ENCODE assay signal across 10 mouse cellular contexts in genomic region chr7:130654562-130654961, GRCm38 (mm10).
DNase-seq lines count a peak whose midpoint lies in the region; ATAC-seq lines count a peak whose summit lies in the region.
"Had no signal": no experiment of that assay in that cellular context is flagged by ENCODE, and none has a peak within 500 bp of the region (broad histone marks: within the 10 kb centered on the region; RNA-seq: fewer than 3 reads in every experiment).

No protein-coding gene starts in this region.

- no peaks in the 10 kb centered on the region for H3K36me3 ChIP-seq in liver, embryonic 12.5 days
- peaks cover 1% of the 10 kb centered on the region; the same call in 1 of the 2 replicates for H3K36me3 ChIP-seq in heart, embryonic 16.5 days (ENCODE audit: control insufficient read depth, insufficient read depth)
- H3K36me3 ChIP-seq in stomach, embryonic 16.5 days (ENCODE audit: control insufficient read depth, insufficient read depth, low read length), result no peaks in the 10 kb centered on the region
- H3K36me3 ChIP-seq: hindbrain, embryonic 12.5 days had no signal

- no peak overlapping the region for H3K27ac ChIP-seq in liver, embryonic 12.5 days
- H3K27ac ChIP-seq in heart, embryonic 16.5 days (ENCODE audit: low read length), result peak overlapping the region; percentile 83
- no peak overlapping the region; the same call in 1 of the 2 replicates for H3K27ac ChIP-seq in stomach, embryonic 16.5 days (ENCODE audit: low read length)

- H3K9ac ChIP-seq in liver, embryonic 12.5 days, result no peak overlapping the region
- H3K9ac ChIP-seq in heart, embryonic 16.5 days (ENCODE audit: low read length), result peak overlapping the region; percentile 23; the same call in 1 of the 2 replicates
- no peak overlapping the region for H3K9ac ChIP-seq in stomach, embryonic 16.5 days (ENCODE audit: low read length)
- H3K9ac ChIP-seq: hindbrain, embryonic 12.5 days had no signal

- H3K9me3 ChIP-seq in liver, embryonic 12.5 days (replicated peaks), result no peaks in the 10 kb centered on the region
- no peaks in the 10 kb centered on the region for H3K9me3 ChIP-seq in heart, embryonic 16.5 days (replicated peaks; ENCODE audit: control insufficient read depth, low read length)
- no peaks in the 10 kb centered on the region for H3K9me3 ChIP-seq in stomach, embryonic 16.5 days (replicated peaks; ENCODE audit: control insufficient read depth, low read length)
- H3K9me3 ChIP-seq: hindbrain, embryonic 12.5 days had no signal

- ATAC-seq in liver, embryonic 12.5 days, result no peak; the same call in 1 of the 2 replicates
- ATAC-seq in heart, embryonic 16.5 days (replicated peaks; ENCODE audit: extremely low read depth, insufficient read depth, low FRiP score), result peak; percentile 79
- 0 out of 2 replicates have a peak, but pooled peaks have one; percentile 10 for ATAC-seq in stomach, embryonic 16.5 days (ENCODE audit: insufficient read depth, low FRiP score)
- no peak for ATAC-seq in megakaryocyte progenitor cell, adult 5-6 weeks (replicated peaks; ENCODE audit: poor library complexity)
- ATAC-seq in erythroid progenitor cell, adult 5-6 weeks (replicated peaks; ENCODE audit: low FRiP score, poor library complexity, severe bottlenecking), result no peak

- H3K4me3 ChIP-seq in liver, embryonic 12.5 days, result no peak overlapping the region
- no peak overlapping the region for H3K4me3 ChIP-seq in heart, embryonic 16.5 days (ENCODE audit: low read length)
- H3K4me3 ChIP-seq in stomach, embryonic 16.5 days (replicated peaks; ENCODE audit: low read length), result no peak overlapping the region
- H3K4me3 ChIP-seq: hindbrain, embryonic 12.5 days had no signal

- H3K4me2 ChIP-seq in liver, embryonic 12.5 days, result no peak overlapping the region
- no peak overlapping the region for H3K4me2 ChIP-seq in heart, embryonic 16.5 days (ENCODE audit: low read depth, low read length)
- H3K4me2 ChIP-seq in stomach, embryonic 16.5 days (ENCODE audit: low read depth, low read length), result no peak overlapping the region
- H3K4me2 ChIP-seq: hindbrain, embryonic 12.5 days had no signal

- 33% methylated on average over 2 of the region's 2 CpGs for WGBS in liver, embryonic 12.5 days (ENCODE audit: insufficient replicate concordance)
- 19% methylated on average over 2 of the region's 2 CpGs for WGBS in heart, embryonic 16.5 days
- 44% methylated on average over 2 of the region's 2 CpGs for WGBS in stomach, embryonic 16.5 days

- peak; percentile 21 for DNase-seq in liver
- DNase-seq in kidney, postnatal 10 days, result peak; percentile 42
- no peak for DNase-seq in spleen, postnatal 36 days (ENCODE audit: low spot score in 2 of 2)
- DNase-seq: adrenal gland, postnatal 14 days had no signal

- no peaks in the 10 kb centered on the region for H3K27me3 ChIP-seq in liver, embryonic 12.5 days (replicated peaks)
- no peaks in the 10 kb centered on the region for H3K27me3 ChIP-seq in heart, embryonic 16.5 days (ENCODE audit: control insufficient read depth, insufficient read depth, low read length)
- no peaks in the 10 kb centered on the region for H3K27me3 ChIP-seq in stomach, embryonic 16.5 days (ENCODE audit: control insufficient read depth, insufficient read depth, low read length)
- H3K27me3 ChIP-seq: hindbrain, embryonic 12.5 days had no signal

- peaks cover 20% of the 10 kb centered on the region for H3K4me1 ChIP-seq in liver, embryonic 12.5 days
- H3K4me1 ChIP-seq in heart, embryonic 16.5 days (ENCODE audit: control insufficient read depth, insufficient read depth, low read length), result peaks cover 70% of the 10 kb centered on the region
- peaks cover 19% of the 10 kb centered on the region for H3K4me1 ChIP-seq in stomach, embryonic 16.5 days (ENCODE audit: control insufficient read depth, insufficient read depth, low read length)

Comparison
In these comparisons a context has a peak if more than half of its experiments do, and no peak if none do; other contexts are left out.
1. DNase-seq: peak in liver (single experiment) and kidney, postnatal 10 days (single experiment); none in spleen, postnatal 36 days (0 of 2).
2. ATAC-seq: peak in heart, embryonic 16.5 days (single experiment) and stomach, embryonic 16.5 days (single experiment); none in liver, embryonic 12.5 days (single experiment), megakaryocyte progenitor cell, adult 5-6 weeks (single experiment) and erythroid progenitor cell, adult 5-6 weeks (single experiment).